Mouse (Mus musculus): ENCODE data around the gene Hnf4a. TPM values are rescaled to one million over a fixed set of nuclear protein-coding genes. Genes with fewer than 3 reads are reported as not detected.

The Hnf4a gene
- total and polyA plus RNA-seq, 3 experiments: not detected

GRCm38 (mm10) chr2:163609281-163609975, 102.8 kb downstream of the Hnf4a start:
- Histone ChIP-seq H3K27me3 (replicated peaks) (no peaks in the 10 kb centered on the region), H3K4me3 (replicated peaks in 1 of 3; ENCODE audit: low read depth in 2 of 3, low read length in 2 of 3, poor library complexity in 1 of 3) (no peak overlapping the region), H3K4me1 (ENCODE audit: control insufficient read depth in 1 of 2, insufficient read depth in 2 of 2) (peaks cover 9 to 50% of the 10 kb centered on the region in 2 experiments; a peak in 3 of 4 replicates), H3K36me3 (replicated peaks in 1 of 2; ENCODE audit: control insufficient read depth in 1 of 2, insufficient read depth in 1 of 2, low read length in 1 of 2) (peaks cover 58 to 90% of the 10 kb centered on the region in 2 experiments), H3K79me2 (replicated peaks; ENCODE audit: control insufficient read depth, extremely low read depth, insufficient read depth, poor library complexity, severe bottlenecking) (peaks cover 18% of the 10 kb centered on the region), H3K4me2 (ENCODE audit: insufficient read depth, low read depth, poor library complexity, severe bottlenecking) (no peak overlapping the region), H3K27ac (ENCODE audit: insufficient read depth, low read depth) (no peak overlapping the region), H3K9me3 (replicated peaks; ENCODE audit: low read length) (peaks cover 4% of the 10 kb centered on the region), H3K9ac (ENCODE audit: insufficient read depth, low read depth) (no peak overlapping the region)
- dilution Hi-C loops (cut with MboI; ENCODE audit: extremely low pct_ligation_motif_present, extremely low pct_unique_long_range_greater_than_20kb, low sequenced_read_pairs) (no loop called here), in situ Hi-C loops (cut with MboI; ENCODE audit: low pct_ligation_motif_present, low pct_unique_long_range_greater_than_20kb, low sequenced_read_pairs) (loop anchor here (5.0 kb wide), 1 partner anchor 108 kb away; no protein-coding TSS in a partner anchor)
- DNase-seq (ENCODE audit: extremely low read depth): no peak
- TF ChIP-seq UBTF (IDR thresholded peaks at IDR 0.05; ENCODE audit: low read depth, low read length) (no peak), PAX5 (IDR thresholded peaks at IDR 0.05; ENCODE audit: low read length) (no peak), ZMIZ1 (IDR thresholded peaks at IDR 0.05; ENCODE audit: low read depth, low read length) (no peak)

DNA sequence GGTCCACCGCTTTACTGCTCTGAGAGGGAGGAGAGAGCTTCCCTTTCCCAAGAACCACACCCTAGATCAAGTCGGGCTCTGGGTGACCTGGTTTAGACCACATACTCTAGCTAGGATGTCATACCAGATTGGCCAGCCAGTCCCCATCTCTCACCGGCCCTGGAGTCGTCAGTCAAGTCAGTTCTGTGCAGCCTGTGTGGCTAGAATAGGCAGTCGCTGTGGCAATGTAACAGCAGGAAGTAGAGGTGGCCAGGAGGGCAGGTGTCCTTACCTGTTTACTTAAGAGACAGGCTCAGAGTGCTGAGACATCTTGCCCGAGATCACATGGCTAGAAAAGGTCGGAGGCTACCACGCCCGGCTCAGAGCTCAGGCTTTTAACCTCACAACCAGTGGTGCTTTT, 104.6 kb downstream of the Hnf4a start:
- Histone ChIP-seq H3K27ac (ENCODE audit: insufficient read depth, low read depth) (no peak overlapping the region), H3K9me3 (replicated peaks; ENCODE audit: low read length) (peaks cover 4% of the 10 kb centered on the region), H3K36me3 (replicated peaks in 1 of 2; ENCODE audit: control insufficient read depth in 1 of 2, insufficient read depth in 1 of 2, low read length in 1 of 2) (peaks cover 73 to 96% of the 10 kb centered on the region in 2 experiments), H3K4me2 (ENCODE audit: insufficient read depth, low read depth, poor library complexity, severe bottlenecking) (no peak overlapping the region), H3K4me1 (ENCODE audit: control insufficient read depth in 1 of 2, insufficient read depth in 2 of 2) (peaks cover 5 to 33% of the 10 kb centered on the region in 2 experiments; a peak in 2 of 4 replicates), H3K27me3 (replicated peaks) (no peaks in the 10 kb centered on the region), H3K4me3 (replicated peaks in 1 of 3; ENCODE audit: low read depth in 2 of 3, low read length in 2 of 3, poor library complexity in 1 of 3) (no peak overlapping the region), H3K79me2 (replicated peaks; ENCODE audit: control insufficient read depth, extremely low read depth, insufficient read depth, poor library complexity, severe bottlenecking) (peaks cover 3% of the 10 kb centered on the region), H3K9ac (ENCODE audit: insufficient read depth, low read depth) (no peak overlapping the region)
- no peak for DNase-seq (ENCODE audit: extremely low read depth)
- TF ChIP-seq MEF2A (IDR thresholded peaks at IDR 0.05; ENCODE audit: borderline replicate concordance, low read depth, low read length) (no peak), JUND (conservative IDR thresholded peaks at IDR 0.05; ENCODE audit: low read depth, low read length) (no peak), MAZ (IDR thresholded peaks at IDR 0.05; ENCODE audit: low read depth, low read length) (no peak), TBP (conservative IDR thresholded peaks at IDR 0.05; ENCODE audit: low read depth, low read length) (no peak), POLR2A (IDR thresholded peaks at IDR 0.05; ENCODE audit: low read depth, low read length) (no peak), JUN (IDR thresholded peaks at IDR 0.05; ENCODE audit: insufficient read depth, low read depth, low read length) (no peak), MAFK (IDR thresholded peaks at IDR 0.05; ENCODE audit: insufficient replicate concordance, low read length) (no peak), ELF1 (IDR thresholded peaks at IDR 0.05; ENCODE audit: low read depth, low read length) (no peak), SMC3 (IDR thresholded peaks at IDR 0.05; ENCODE audit: low read depth, low read length) (no peak), GABPA (IDR thresholded peaks at IDR 0.05; ENCODE audit: insufficient replicate concordance, low read depth, low read length) (no peak), RCOR1 (conservative IDR thresholded peaks at IDR 0.05; ENCODE audit: low read depth, low read length) (no peak), KAT2A (IDR thresholded peaks at IDR 0.05; ENCODE audit: insufficient replicate concordance, low read length) (no peak), TCF12 (IDR thresholded peaks at IDR 0.05; ENCODE audit: low read depth, low read length) (no peak), IRF4 (IDR thresholded peaks at IDR 0.05; ENCODE audit: low read depth, low read length) (no peak)
- dilution Hi-C loops (cut with MboI; ENCODE audit: extremely low pct_ligation_motif_present, extremely low pct_unique_long_range_greater_than_20kb, low sequenced_read_pairs) (no loop called here), in situ Hi-C loops (cut with MboI; ENCODE audit: low pct_ligation_motif_present, low pct_unique_long_range_greater_than_20kb, low sequenced_read_pairs) (no loop called here)
